Mouse (Mus musculus) induced T-regulatory cell, adult 2 months (primary cell): ENCODE measurements around the gene Decr2.
A peak's percentile ranks its signal among the peaks of the same experiment; 100 is the strongest.

Experiments used
- DNase-seq: peaks from one replicate; pipeline ENCODE4 v3.0.0-alpha.2; 2012; ENCODE audit warnings: low read depth

Decr2 gene

GRCm38 (mm10) chr17:26113181-26113948 lies 23.2 kb upstream of the Decr2 start, which contains the start of gene Tmem8:
Gene Tmem8, plus strand, starts transcription at chr17:26113299.
- DNase-seq = peak; percentile 90

GRCm38 (mm10) chr17:26112751-26113150 lies 22.6 kb upstream of the Decr2 start:
- DNase-seq = no peak

GRCm38 (mm10) chr17:26111722-26112121 lies 21.6 kb upstream of the Decr2 start:
- DNase-seq = no peak

- no peak for DNase-seq
These were observed 20.9 kb upstream of the Decr2 start for GRCm38 (mm10) chr17:26111024-26111423.

- no peak for DNase-seq
These were observed 20.0 kb upstream of the Decr2 start for GRCm38 (mm10) chr17:26110156-26110555.

DNA sequence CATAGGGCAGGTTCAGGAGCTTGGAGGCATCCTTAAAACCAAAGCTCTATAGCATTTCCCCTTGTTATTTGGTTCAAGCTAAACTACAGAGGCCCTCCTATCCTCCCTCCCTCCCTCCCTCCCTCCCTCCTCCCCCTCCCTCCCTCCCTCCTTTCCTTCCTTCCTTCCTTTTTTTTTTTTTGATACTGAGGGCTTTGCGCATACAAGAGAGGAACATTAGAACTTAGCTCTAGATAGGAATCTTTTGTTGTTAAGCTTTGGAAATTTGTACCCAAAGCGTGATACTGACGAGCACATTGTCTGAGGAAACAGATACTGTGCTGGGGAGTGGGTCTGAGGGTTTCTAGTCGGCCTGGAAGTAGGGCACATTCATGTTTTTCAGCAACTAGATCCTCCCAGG lies 15.5 kb upstream of the Decr2 start:
- no peak for DNase-seq

DNA sequence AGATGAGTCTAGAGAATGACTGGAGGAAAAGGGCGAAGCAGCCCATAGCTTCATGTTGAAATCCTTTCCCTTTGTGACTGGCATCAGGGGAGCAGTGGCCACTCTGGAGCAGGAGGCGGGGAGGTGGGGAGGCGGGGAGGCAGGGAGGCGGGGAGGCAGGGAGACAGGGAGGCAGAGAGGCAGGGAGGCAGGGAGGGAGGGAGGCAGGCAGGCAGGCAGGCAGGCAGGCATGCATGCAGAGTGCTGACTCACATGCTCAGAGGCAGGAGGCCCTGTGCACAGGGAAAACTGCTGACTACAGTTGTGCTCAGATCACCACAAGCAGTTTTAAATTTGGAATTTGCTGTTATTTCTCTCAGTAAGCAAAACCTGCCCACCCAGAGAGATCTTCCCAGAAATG lies 11.3 kb upstream of the Decr2 start:
- DNase-seq = no peak

DNA sequence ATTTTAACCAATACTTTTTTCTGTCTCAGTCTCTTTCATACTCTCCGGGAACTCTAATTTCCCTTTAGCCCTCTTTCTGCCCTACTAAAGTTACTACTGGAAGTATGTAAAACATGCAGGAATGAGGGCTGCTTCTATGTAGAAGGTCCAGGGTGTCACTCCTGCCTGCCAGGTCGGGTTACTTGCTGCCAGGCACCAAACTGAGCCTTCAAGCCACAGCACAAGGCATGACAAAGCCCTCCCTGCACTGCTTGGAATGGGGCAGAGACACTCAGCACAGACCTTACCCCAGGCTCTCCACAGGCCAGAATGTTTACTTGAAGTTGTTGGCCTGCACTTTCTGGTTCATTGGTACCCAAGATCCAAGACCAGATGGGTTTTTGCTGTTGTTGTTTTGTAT lies 10.0 kb upstream of the Decr2 start:
- DNase-seq = no peak

DNA sequence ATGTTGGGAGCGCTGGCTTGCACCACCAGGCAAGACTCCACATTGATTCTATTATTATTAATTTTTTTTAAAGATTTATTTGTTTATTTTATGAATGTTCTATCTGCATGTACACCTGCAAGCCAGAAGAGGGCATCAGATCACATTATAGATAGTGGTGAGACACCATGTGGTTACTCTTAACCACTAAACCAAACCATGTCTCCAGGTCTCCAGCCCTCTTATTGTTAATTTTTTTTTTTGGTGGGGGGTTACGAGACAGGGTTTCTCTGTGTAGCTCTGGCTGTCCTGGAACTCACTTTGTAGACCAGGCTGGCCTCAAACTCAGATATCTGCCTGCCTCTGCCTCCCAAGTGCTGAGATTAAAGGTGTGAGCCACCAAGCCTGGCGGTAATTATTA lies 9.2 kb upstream of the Decr2 start:
- peak; percentile 53 for DNase-seq

DNA sequence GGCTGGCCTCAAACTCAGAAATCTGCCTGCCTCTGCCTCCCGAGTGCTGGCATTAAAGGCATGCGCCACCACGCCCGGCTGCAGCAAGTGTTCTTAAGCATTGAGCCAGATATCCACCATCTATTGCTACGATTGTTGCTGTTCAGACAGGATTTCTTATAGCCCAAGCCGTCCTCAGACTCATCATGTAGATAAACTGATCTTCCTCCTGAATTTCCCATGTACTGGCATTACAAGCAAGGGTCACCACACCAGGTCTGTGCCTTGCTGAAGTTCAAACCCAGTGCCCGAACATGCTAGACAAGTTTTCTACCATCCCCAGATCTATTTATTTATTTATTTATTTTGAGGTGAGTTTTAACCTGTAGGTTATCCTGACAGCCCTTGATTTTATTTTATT lies 8.3 kb upstream of the Decr2 start:
- no peak for DNase-seq

GRCm38 (mm10) chr17:26095121-26095740 lies 5.1 kb upstream of the Decr2 start, which contains the start of gene Nme4:
Gene Nme4, minus strand, starts transcription at chr17:26095602.
- DNase-seq = peak; percentile 58

DNA sequence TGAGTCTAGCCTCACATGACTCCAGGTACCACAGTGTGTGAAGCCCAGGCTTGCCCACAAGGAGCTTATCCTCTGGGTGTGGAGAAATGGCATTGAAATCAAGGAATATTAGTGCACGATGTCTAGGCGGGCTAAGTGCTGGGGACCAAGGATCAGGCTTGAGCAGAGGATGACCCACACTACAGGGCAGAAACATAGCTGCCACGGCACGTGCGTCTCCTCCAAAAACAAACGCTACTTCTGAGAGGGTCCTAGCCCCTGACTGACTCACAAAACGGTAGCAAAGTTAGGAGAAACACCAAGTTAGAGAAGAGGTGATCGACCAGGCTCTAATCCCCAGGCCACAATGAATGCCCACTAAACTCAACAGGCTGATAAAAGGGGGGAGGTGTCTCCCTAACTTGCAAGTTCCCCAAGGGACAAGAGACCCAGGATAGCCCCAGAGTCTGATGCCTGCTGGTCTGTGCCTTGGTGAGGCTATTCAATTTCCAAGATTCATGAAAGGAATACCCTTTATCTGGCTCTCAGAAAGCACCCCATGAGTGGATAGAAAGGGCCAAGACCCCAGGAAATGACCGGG lies 4.5 kb upstream of the Decr2 start:
- no peak for DNase-seq

DNA sequence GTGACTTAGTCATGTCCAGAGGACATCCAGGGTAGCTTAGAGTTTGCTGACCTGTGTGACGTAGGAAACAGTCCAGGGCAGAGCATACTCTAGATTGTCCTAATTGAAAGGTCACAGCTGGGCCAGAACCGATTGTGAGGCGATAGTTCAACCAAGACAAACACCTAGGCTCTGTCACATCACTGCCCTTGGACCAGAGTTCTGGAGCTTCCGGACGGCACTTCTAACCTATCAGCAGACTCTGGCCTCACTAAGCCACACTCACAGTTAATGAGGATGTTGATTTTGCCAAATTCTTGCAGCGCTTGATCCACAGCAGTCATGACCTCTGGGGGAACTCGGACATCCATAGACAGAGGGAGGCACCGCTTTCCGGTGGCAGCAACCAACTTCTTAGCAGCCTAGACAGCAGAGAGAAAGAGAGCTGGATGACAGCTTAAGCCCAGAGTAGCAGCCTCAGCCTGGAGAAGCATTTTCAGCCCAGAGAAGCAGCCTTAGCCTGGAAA lies 3.0 kb downstream of the Decr2 start:
- DNase-seq = no peak

DNA sequence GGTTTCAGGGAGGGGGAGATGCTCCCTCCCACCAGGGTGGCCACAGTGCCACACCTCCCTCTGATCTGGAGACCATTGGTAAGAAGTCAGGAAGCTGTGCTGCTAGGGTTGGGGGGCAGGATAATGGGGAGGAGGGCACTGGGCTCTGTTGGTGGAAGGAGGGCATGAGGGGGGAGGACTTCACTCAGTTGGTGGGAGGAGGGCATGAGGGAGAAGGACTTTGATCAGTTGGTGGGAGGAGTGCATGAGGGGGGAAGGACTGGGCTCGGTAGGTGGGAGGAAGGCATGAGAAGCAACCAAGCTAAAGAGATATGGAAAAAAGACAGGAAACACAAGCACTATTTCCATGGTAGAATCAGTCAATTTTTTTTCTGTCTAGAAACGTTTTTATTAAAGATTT lies 9.3 kb downstream of the Decr2 start:
- no peak for DNase-seq

GRCm38 (mm10) chr17:26078851-26079250 lies 11.3 kb downstream of the Decr2 start:
- DNase-seq = no peak

- no peak for DNase-seq
These were observed 14.9 kb downstream of the Decr2 start for GRCm38 (mm10) chr17:26075246-26075645.

DNA sequence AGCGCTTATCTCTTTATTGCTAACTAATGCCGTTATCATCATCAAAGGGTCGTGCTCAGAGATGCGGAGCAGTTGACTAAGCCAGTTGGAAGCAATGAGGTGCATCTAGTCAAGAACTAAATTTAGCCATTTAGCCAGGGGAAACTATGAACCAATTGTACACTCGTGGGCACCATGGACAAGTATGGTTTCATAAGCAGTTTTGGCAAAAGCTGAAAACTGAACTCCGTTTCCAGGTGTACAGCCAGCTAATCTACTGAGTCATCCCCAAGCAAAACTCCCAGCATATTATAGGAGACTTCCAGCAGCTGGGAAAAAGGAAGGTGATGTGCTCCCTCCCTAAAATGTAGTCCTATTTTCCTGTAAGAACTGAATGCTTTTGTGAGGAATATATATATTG lies 20.0 kb downstream of the Decr2 start:
- no peak for DNase-seq

DNA sequence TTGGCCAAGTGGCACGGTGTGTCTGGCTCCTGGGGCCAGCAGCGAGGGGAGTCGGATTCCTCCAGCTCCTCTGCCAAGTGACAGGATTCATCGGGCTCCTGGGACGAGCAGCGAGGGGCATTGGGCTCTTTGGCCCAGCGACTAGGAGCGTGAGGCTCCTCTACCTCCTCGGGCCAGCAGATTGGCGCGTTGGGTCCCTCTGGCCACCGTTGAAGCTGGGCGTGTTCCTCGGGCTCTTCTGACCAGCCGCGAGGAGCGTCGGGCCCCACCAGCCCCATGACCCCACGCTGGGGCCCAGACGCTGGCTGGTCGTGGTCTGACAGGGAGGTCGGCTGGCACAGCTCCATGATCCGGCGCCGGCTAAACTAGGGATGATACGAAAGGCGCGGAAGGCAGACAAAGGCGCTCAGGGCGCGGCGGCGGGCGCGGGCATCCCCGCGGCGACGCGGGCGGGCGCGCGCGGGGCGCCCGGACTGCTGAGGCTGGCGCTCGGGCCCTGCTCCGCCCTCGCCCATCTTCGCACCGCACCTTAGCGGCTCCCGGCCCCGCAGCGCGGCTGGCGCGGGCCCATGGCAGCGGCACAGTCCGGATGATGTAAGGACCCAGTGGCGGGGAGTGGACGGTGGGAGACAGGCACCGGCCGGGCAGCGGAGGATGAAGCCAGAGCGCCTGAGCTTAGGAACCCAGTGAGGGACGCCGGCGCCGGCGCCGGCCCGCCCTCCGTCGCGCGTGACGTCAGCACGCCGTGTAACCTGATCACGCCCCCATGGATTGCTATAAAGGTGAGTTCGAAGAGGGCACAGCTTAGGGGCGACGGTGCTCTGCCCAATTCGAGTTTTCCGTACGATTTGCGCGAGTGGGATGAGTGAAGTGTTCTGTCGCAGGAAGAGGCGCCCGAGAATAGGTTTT lies 21.1 kb downstream of the Decr2 start, which contains the start of gene Rab11fip3:
TSS of gene Rab11fip3 (minus strand) at position 725 of the 909 bp plus-strand sequence.
- DNase-seq = peak; percentile 92

GRCm38 (mm10) chr17:26068024-26068830 lies 21.9 kb downstream of the Decr2 start:
- peak; percentile 40 for DNase-seq

DNA sequence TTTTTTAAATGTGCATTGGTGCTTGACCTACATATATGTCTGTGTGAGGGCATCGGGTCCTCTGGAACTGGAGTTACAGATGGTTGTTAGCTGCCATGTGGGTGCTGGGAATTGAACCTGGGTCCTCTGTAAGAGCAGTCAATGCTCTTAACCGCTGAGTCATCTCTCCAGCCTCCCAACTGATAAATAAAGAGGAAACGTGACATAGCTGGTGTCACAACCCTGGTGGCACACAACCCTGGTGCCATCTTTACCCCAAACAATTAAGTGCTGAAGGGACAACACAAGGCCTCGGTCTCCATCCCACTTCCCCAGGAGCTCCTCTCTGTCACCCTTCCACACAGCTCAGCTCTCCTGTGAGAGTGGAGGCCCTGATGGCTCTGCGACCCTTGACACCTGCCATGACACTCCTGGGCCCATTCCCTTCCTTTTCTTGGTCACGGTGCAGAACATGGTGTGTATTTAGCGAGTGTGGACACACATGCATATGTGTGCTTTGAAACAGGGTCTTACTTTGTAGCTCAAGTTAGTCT lies 23.6 kb downstream of the Decr2 start:
- DNase-seq = no peak

DNA sequence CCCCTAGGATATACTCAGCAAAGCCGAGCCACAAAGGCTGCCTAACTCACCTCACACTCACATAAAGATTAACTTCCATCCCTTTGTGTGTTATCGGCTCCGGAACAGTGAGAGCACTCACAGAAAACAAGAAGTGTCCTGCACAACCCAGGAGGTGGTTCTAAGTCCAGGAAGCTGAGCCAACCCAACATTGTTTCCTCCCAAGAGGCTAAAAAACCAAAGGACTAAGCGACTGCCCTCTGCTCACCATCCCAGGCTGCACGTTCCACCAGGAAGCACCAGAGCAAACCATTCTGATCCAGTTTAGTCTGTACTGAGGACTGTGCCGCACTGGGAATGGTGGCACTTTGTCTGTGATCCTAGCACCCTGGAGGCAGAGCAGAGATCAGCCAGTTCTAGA lies 25.2 kb downstream of the Decr2 start:
- DNase-seq = no peak
